Mouse (Mus musculus) CH12.LX (cell line): ENCODE results near the gene Nans. TPM values are rescaled to one million over a fixed set of nuclear protein-coding genes. Genes with fewer than 3 reads are reported as not detected.

Source experiments
- DNase-seq: peaks from one replicate; pipeline ENCODE4 v3.0.0-alpha.2; 2013; ENCODE audit errors: extremely low read depth
- H3K27ac ChIP-seq: 2 replicates; pipeline ENCODE4 v1.5.1; 2012; ENCODE audit warnings: low read depth, mild to moderate bottlenecking, control low read depth, moderate library complexity; ENCODE audit not compliant: insufficient read depth
- H3K27me3 ChIP-seq: replicated peaks from 2 replicates; pipeline ENCODE3; 2012; ENCODE audit warnings: inconsistent platforms
- H3K36me3 ChIP-seq, 2 experiments: replicated peaks in 1 of 2; 2 replicates each; pipeline versions ENCODE3 to v1.6.1; 2012; ENCODE audit warnings: inconsistent platforms in 1 of 2, low read length in 1 of 2, mild to moderate bottlenecking in 1 of 2, mixed read lengths in 1 of 2, moderate library complexity in 1 of 2; ENCODE audit not compliant: control insufficient read depth in 1 of 2, insufficient read depth in 1 of 2
- H3K4me1 ChIP-seq, 2 experiments: 2 replicates each; pipeline ENCODE4 v1.6.1; 2012; ENCODE audit warnings: inconsistent platforms in 1 of 2, moderate library complexity in 1 of 2; ENCODE audit not compliant: insufficient read depth in 2 of 2, control insufficient read depth in 1 of 2
- H3K4me2 ChIP-seq: 2 replicates; pipeline ENCODE4 v1.6.1; 2012; ENCODE audit warnings: low read depth, mild to moderate bottlenecking, control low read depth; ENCODE audit not compliant: poor library complexity, insufficient read depth, severe bottlenecking
- H3K4me3 ChIP-seq, 3 experiments: fragments of 150-350 bp in 1 of 3; sonication (generic) in 1 of 3; replicated peaks in 1 of 3; 2 replicates each; pipeline versions ENCODE3 to v1.5.1; 2011 to 2012; ENCODE audit warnings: low read depth in 2 of 3, low read length in 2 of 3, mild to moderate bottlenecking in 2 of 3, moderate library complexity in 2 of 3, control low read depth in 1 of 3, improper control_type of control experiment in 1 of 3, inconsistent platforms in 1 of 3, mixed read lengths in 1 of 3; ENCODE audit not compliant: poor library complexity in 1 of 3
- H3K79me2 ChIP-seq: replicated peaks from 2 replicates; pipeline ENCODE4 v1.6.1; 2012; ENCODE audit warnings: mild to moderate bottlenecking, moderate library complexity; ENCODE audit not compliant: control insufficient read depth, poor library complexity, insufficient read depth, severe bottlenecking; ENCODE audit errors: extremely low read depth
- H3K9ac ChIP-seq: 2 replicates; pipeline ENCODE4 v1.6.1; 2012; ENCODE audit warnings: low read depth, mild to moderate bottlenecking, control low read depth, moderate library complexity; ENCODE audit not compliant: insufficient read depth
- H3K9me3 ChIP-seq: replicated peaks from 2 replicates; pipeline ENCODE3; 2012; ENCODE audit warnings: low read length, inconsistent platforms, mixed read lengths
- CHD1 ChIP-seq: IDR thresholded peaks from 2 replicates; pipeline ENCODE4 v1.6.1; 2012; ENCODE audit warnings: low read depth, low read length, improper control_type of control experiment, inconsistent platforms
- CHD2 ChIP-seq: IDR thresholded peaks from 2 replicates; pipeline ENCODE4 v1.6.1; 2011; ENCODE audit warnings: low read length, improper control_type of control experiment
- CTCF ChIP-seq, 2 experiments: IDR thresholded peaks in 1 of 2; conservative IDR thresholded peaks in 1 of 2; 2 replicates each; pipeline ENCODE4 v1.5.1; 2011 to 2012; ENCODE audit warnings: low read depth in 2 of 2, low read length in 2 of 2, improper control_type of control experiment in 1 of 2, inconsistent platforms in 1 of 2, mild to moderate bottlenecking in 1 of 2, moderate library complexity in 1 of 2
- E2F4 ChIP-seq: IDR thresholded peaks from 2 replicates; pipeline ENCODE4 v1.6.1; 2011; ENCODE audit warnings: low read depth, low read length, improper control_type of control experiment; ENCODE audit not compliant: insufficient replicate concordance
- ETS1 ChIP-seq: conservative IDR thresholded peaks from 2 replicates; pipeline ENCODE4 v1.6.1; 2012; ENCODE audit warnings: low read depth, mild to moderate bottlenecking, inconsistent platforms, low read length, improper control_type of control experiment, moderate library complexity
- GABPA ChIP-seq: IDR thresholded peaks from 2 replicates; pipeline ENCODE4 v1.6.1; 2012; ENCODE audit warnings: low read depth, low read length, improper control_type of control experiment, inconsistent platforms; ENCODE audit not compliant: insufficient replicate concordance
- HCFC1 ChIP-seq: IDR thresholded peaks from 2 replicates; pipeline ENCODE4 v1.6.1; 2012; ENCODE audit warnings: low read depth, mild to moderate bottlenecking, inconsistent platforms, low read length, improper control_type of control experiment
- JUN ChIP-seq: IDR thresholded peaks from 2 replicates; pipeline ENCODE4 v1.6.1; 2011; ENCODE audit warnings: low read depth, mild to moderate bottlenecking, low read length, improper control_type of control experiment, moderate library complexity; ENCODE audit not compliant: insufficient read depth
- JUND ChIP-seq: conservative IDR thresholded peaks from 2 replicates; pipeline ENCODE4 v1.6.1; 2011; ENCODE audit warnings: low read depth, low read length, improper control_type of control experiment
- KAT2A ChIP-seq: IDR thresholded peaks from 2 replicates; pipeline ENCODE4 v1.6.1; 2012; ENCODE audit warnings: low read length, improper control_type of control experiment, inconsistent platforms; ENCODE audit not compliant: insufficient replicate concordance
- PAX5 ChIP-seq: IDR thresholded peaks from 2 replicates; pipeline ENCODE4 v1.6.1; 2012; ENCODE audit warnings: low read length, inconsistent platforms, mixed read lengths
- POLR2A ChIP-seq: IDR thresholded peaks from 2 replicates; pipeline ENCODE4 v1.6.1; 2011; ENCODE audit warnings: low read depth, mild to moderate bottlenecking, improper control_type of control experiment, low read length
- RAD21 ChIP-seq: IDR thresholded peaks from 2 replicates; pipeline ENCODE4 v1.6.1; 2011; ENCODE audit warnings: low read depth, mild to moderate bottlenecking, low read length, improper control_type of control experiment, moderate library complexity
- RCOR1 ChIP-seq: conservative IDR thresholded peaks from 2 replicates; pipeline ENCODE4 v1.6.1; 2012; ENCODE audit warnings: low read depth, mild to moderate bottlenecking, inconsistent platforms, low read length, improper control_type of control experiment
- SIN3A ChIP-seq: IDR thresholded peaks from 2 replicates; pipeline ENCODE4 v1.6.1; 2012; ENCODE audit warnings: low read length, improper control_type of control experiment, inconsistent platforms
- SMC3 ChIP-seq: IDR thresholded peaks from 2 replicates; pipeline ENCODE4 v1.6.1; 2011; ENCODE audit warnings: low read depth, low read length, improper control_type of control experiment
- TBP ChIP-seq: conservative IDR thresholded peaks from 2 replicates; pipeline ENCODE4 v1.6.1; 2011; ENCODE audit warnings: low read depth, low read length, improper control_type of control experiment
- UBTF ChIP-seq: IDR thresholded peaks from 2 replicates; pipeline ENCODE4 v1.6.1; 2012; ENCODE audit warnings: low read depth, mild to moderate bottlenecking, inconsistent platforms, low read length, improper control_type of control experiment, moderate library complexity
- USF1 ChIP-seq: IDR thresholded peaks from 2 replicates; pipeline ENCODE4 v1.6.1; 2014; ENCODE audit warnings: low read depth, mild to moderate bottlenecking, inconsistent platforms, low read length, improper control_type of control experiment
- USF2 ChIP-seq: conservative IDR thresholded peaks from 2 replicates; pipeline ENCODE4 v1.6.1; 2011; ENCODE audit warnings: low read depth, low read length, improper control_type of control experiment
- ZC3H11A ChIP-seq: IDR thresholded peaks from 2 replicates; pipeline ENCODE4 v1.6.1; 2012; ENCODE audit warnings: low read depth, mild to moderate bottlenecking, inconsistent platforms, low read length, improper control_type of control experiment
- ZKSCAN1 ChIP-seq: IDR thresholded peaks from 2 replicates; pipeline ENCODE4 v1.6.1; 2012; ENCODE audit warnings: low read depth, inconsistent platforms, low read length, improper control_type of control experiment, borderline replicate concordance
- ZNF384 ChIP-seq: IDR thresholded peaks from 2 replicates; pipeline ENCODE4 v1.6.1; 2012; ENCODE audit warnings: low read depth, low read length, improper control_type of control experiment, inconsistent platforms
- dilution Hi-C: fragments of 300-500 bp; cut with MboI; formaldehyde crosslinking; loops from 2 replicates; pipeline ENCODE4 v1.14.3; 2020; ENCODE audit warnings: low sequenced_read_pairs; ENCODE audit not compliant: extremely low pct_unique_long_range_greater_than_20kb, extremely low pct_ligation_motif_present
- in situ Hi-C: fragments of 300-500 bp; cut with MboI; formaldehyde crosslinking; loops from 3 replicates; pipeline ENCODE4 v1.14.3; 2019; ENCODE audit warnings: low sequenced_read_pairs, low pct_ligation_motif_present, low pct_unique_long_range_greater_than_20kb, mixed read lengths
- polyA plus RNA-seq: library from polyadenylated mRNA; unstranded; fragments of >175 nt; gene quantifications from 2 replicates; pipeline ENCODE4 v1.2.1, GENCODE M21; 2012; ENCODE audit warnings: low read depth; ENCODE audit not compliant: insufficient read length
- total RNA-seq, 2 experiments: library from RNA; depleted of rRNA; stranded (reverse); fragments of 300-350 nt in 1 of 2; fragments of >200 nt in 1 of 2; gene quantifications; 2 replicates each; pipeline ENCODE4 v1.2.3; 2012 to 2014

The Nans gene
- total and polyA plus RNA-seq, 3 experiments, result 103 to 150 (median 127) TPM

- in situ Hi-C loops, result loop anchor here (25.0 kb wide), 1 partner anchor 285 kb away; no protein-coding TSS in a partner anchor
Observed at GRCm38 (mm10) chr4:46497286-46497892, 8.3 kb downstream of the Nans start.

GRCm38 (mm10) chr4:46498511-46498910 is 9.5 kb downstream of the Nans start:
- Histone ChIP-seq H3K4me1 (no peaks in the 10 kb centered on the region; a peak in 1 of 4 replicates), H3K36me3 (peaks cover 73 to 94% of the 10 kb centered on the region in 2 experiments)
- dilution Hi-C loops, result no loop called here

More at GRCm38 (mm10) chr4:46497286-46497892, 8.3 kb downstream of the Nans start:
- peaks cover 7% of the 10 kb centered on the region for H3K79me2 ChIP-seq
- TF ChIP-seq CHD1 (no peak), RAD21 (peak; percentile 73), ZNF384 (peak; percentile 81), PAX5 (no peak), KAT2A (0 out of 2 replicates have a peak, but pooled peaks have one; percentile 46), CTCF (conservative IDR thresholded peaks at IDR 0.05 in 1 of 2, IDR thresholded peaks at IDR 0.05 in 1 of 2; ENCODE audit: low read depth in 2 of 2, low read length in 2 of 2) (peak; percentile 98 to 100), SMC3 (peak; percentile 71), UBTF (no peak), JUND (no peak)
- no peaks in the 10 kb centered on the region for H3K27me3 ChIP-seq
- H3K4me1 ChIP-seq, result no peaks in the 10 kb centered on the region; a peak in 1 of 4 replicates
- peaks cover 75 to 94% of the 10 kb centered on the region in 2 experiments for H3K36me3 ChIP-seq
- H3K9ac ChIP-seq, result no peak overlapping the region
- dilution Hi-C loops, result no loop called here
- no peaks in the 10 kb centered on the region for H3K9me3 ChIP-seq
- H3K4me3 ChIP-seq, result no peak overlapping the region
- DNase-seq, result peak; percentile 78
- H3K4me2 ChIP-seq, result no peak overlapping the region
- H3K27ac ChIP-seq, result no peak overlapping the region

More at GRCm38 (mm10) chr4:46498511-46498910, 9.5 kb downstream of the Nans start:
- H3K27me3 ChIP-seq, result no peaks in the 10 kb centered on the region
- H3K79me2 ChIP-seq, result peaks cover 5% of the 10 kb centered on the region; the same call in 1 of the 2 replicates
- H3K9ac ChIP-seq, result no peak overlapping the region
- H3K4me3 ChIP-seq, result no peak overlapping the region
- in situ Hi-C loops, result loop anchor here (25.0 kb wide), 1 partner anchor 286 kb away; no protein-coding TSS in a partner anchor
- no peak overlapping the region for H3K4me2 ChIP-seq
- H3K9me3 ChIP-seq, result no peaks in the 10 kb centered on the region
- DNase-seq, result no peak
- TF ChIP-seq HCFC1 (no peak), ZKSCAN1 (no peak), E2F4 (no peak), USF1 (no peak), CHD1 (no peak), RCOR1 (no peak), ETS1 (no peak), UBTF (no peak), JUN (no peak), TBP (no peak), JUND (no peak), GABPA (no peak), KAT2A (no peak), POLR2A (no peak), SIN3A (no peak), CHD2 (no peak), ZC3H11A (no peak), USF2 (no peak)
- H3K27ac ChIP-seq, result no peak overlapping the region
